Mouse (Mus musculus): ENCODE results near the gene Atp6v1e2.

DNA sequence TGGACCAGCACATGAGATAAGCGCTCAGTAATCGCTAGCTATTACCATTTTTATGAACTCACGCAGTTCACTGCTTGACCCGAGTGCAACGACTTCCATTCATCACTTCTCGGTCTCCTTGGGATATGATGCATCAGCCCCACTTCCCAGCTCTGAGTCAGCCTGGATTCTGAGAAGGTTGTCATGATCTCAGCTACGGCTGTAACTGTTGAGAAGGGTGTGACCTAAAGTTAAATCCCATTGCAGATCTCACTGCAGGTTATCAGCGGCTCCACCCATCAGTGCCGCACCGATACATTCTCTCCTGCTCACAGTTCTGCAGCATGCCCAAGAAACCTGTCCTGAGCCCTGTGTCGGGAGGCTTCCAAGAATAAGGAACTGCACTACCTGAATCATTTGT, 28.0 kb downstream of the Atp6v1e2 start:
- no peak for TF ChIP-seq POLR2A (IDR thresholded peaks at IDR 0.05; ENCODE audit: borderline replicate concordance, insufficient read depth, low read length)
- TF ChIP-seq CTCF (IDR thresholded peaks at IDR 0.05; ENCODE audit: borderline replicate concordance, insufficient read depth, low read depth, low read length), result no peak

Data from cerebellum, adult 2 months (tissue).